Mouse (Mus musculus): ENCODE measurements around the gene Ptprn2. TPM values are rescaled to one million over a fixed set of nuclear protein-coding genes. Genes with fewer than 3 reads are reported as not detected.

The Ptprn2 gene
- total RNA-seq, 2 experiments from 2014 or later, result 0.12 to 0.19 TPM

Small RNA genes within 50 kb of the gene (microRNA-seq; reads per million reads assigned to microRNA genes)
- 0.27 to 278 reads per million in 2 experiments for gene Mir153

Other genes starting within 250 kb of the Ptprn2 start
- 1 to 10 TPM; 2.7 to 2.8 TPM for gene Wdr60, start 222.7 kb upstream of the Ptprn2 start, total RNA-seq (2021)
- gene Gm11027, start 210.3 kb upstream of the Ptprn2 start, total RNA-seq (2021), result not detected
- 10 to 100 TPM; 30.9 to 34.7 TPM for gene Esyt2, start 204.5 kb upstream of the Ptprn2 start, total RNA-seq (2021)
- gene Ncapg2, start 80.3 kb upstream of the Ptprn2 start, total RNA-seq (2021), result 1 to 10 TPM; 5.5 to 8.2 TPM

All from heart, postnatal 14 days (tissue).